Mouse (Mus musculus) CD4-positive helper T cell, adult 2 months (primary cell): ENCODE measurements around the gene Hsd17b1.
"Not testable (repeated sequence)": the region's sequence is repeated elsewhere in the genome, so short reads cannot be mapped to it uniquely, and the experiment has no call there.

Experiments
- DNase-seq: peaks from one replicate; pipeline ENCODE4 v3.0.0-alpha.2; 2012; ENCODE audit warnings: low read depth, missing footprints, low spot score

Gene Hsd17b1

GRCm38 (mm10) chr11:101085617-101086322 is 7.6 kb downstream of the Hsd17b1 start:
- no peak for DNase-seq

- DNase-seq = no peak
Measured at GRCm38 (mm10) chr11:101086323-101086674, 8.1 kb downstream of the Hsd17b1 start.

- DNase-seq = peak; percentile 92
Measured at GRCm38 (mm10) chr11:101086756-101087681, 8.8 kb downstream of the Hsd17b1 start, which contains the start of gene Mlx. Gene Mlx (plus strand): TSS chr11:101087277.

GRCm38 (mm10) chr11:101087682-101088055 is 9.5 kb downstream of the Hsd17b1 start:
- DNase-seq = no peak

GRCm38 (mm10) chr11:101089931-101090330 is 11.7 kb downstream of the Hsd17b1 start:
- no peak for DNase-seq

GRCm38 (mm10) chr11:101094930-101095313 is 16.7 kb downstream of the Hsd17b1 start:
- DNase-seq = no peak

GRCm38 (mm10) chr11:101095314-101096024 is 17.3 kb downstream of the Hsd17b1 start, which contains the start of gene Psmc3ip:
Gene Psmc3ip (minus strand): TSS chr11:101095436.
- peak; percentile 93 for DNase-seq

GRCm38 (mm10) chr11:101098231-101098630 is 20.0 kb downstream of the Hsd17b1 start:
- DNase-seq = no peak

- no peak for DNase-seq
Measured at GRCm38 (mm10) chr11:101103011-101103410, 24.8 kb downstream of the Hsd17b1 start.

GRCm38 (mm10) chr11:101109351-101109750 is 31.1 kb downstream of the Hsd17b1 start:
- no peak for DNase-seq

GRCm38 (mm10) chr11:101110708-101111107 is 32.5 kb downstream of the Hsd17b1 start:
- no peak for DNase-seq

GRCm38 (mm10) chr11:101111178-101111577 is 33.0 kb downstream of the Hsd17b1 start:
- DNase-seq = no peak

GRCm38 (mm10) chr11:101112186-101112585 is 34.0 kb downstream of the Hsd17b1 start:
- no peak for DNase-seq

- DNase-seq = no peak
Measured at GRCm38 (mm10) chr11:101115564-101115963, 37.4 kb downstream of the Hsd17b1 start.

GRCm38 (mm10) chr11:101118105-101118504 is 39.9 kb downstream of the Hsd17b1 start:
- DNase-seq = peak; percentile 27

- no peak for DNase-seq
Measured at GRCm38 (mm10) chr11:101119131-101119760, 41.0 kb downstream of the Hsd17b1 start.

GRCm38 (mm10) chr11:101119761-101120544 is 41.7 kb downstream of the Hsd17b1 start, which contains the start of the genes Retreg3 and Tubg1:
Gene Retreg3 (minus strand): TSS chr11:101119893.
Gene Tubg1 (plus strand): TSS chr11:101119938.
- DNase-seq = peak; percentile 100

GRCm38 (mm10) chr11:101120545-101121188 is 42.5 kb downstream of the Hsd17b1 start:
- no peak for DNase-seq

- DNase-seq = not testable (repeated sequence)
Measured at GRCm38 (mm10) chr11:101124494-101124893, 46.3 kb downstream of the Hsd17b1 start.

GRCm38 (mm10) chr11:101125008-101125407 is 46.8 kb downstream of the Hsd17b1 start:
- DNase-seq = not testable (repeated sequence)
